Mouse (Mus musculus) midbrain, embryonic 14.5 days (tissue): ENCODE results near the gene Tprkb. TPM values are rescaled to one million over a fixed set of nuclear protein-coding genes. Genes with fewer than 3 reads are reported as not detected.
"Not testable (repeated sequence)": the region's sequence is repeated elsewhere in the genome, so short reads cannot be mapped to it uniquely, and the experiment has no call there.

ENCODE experiments used
- ATAC-seq: fragments of 200-750 bp; cut with Nextera tagmentation; 2 replicates; pipeline ENCODE4 v1.8.0; 2017; ENCODE audit warnings: moderate number of reproducible peaks, moderate library complexity; ENCODE audit not compliant: low FRiP score, low TSS enrichment
- DNase-seq: peaks from one replicate; pipeline ENCODE4 v3.0.0-alpha.2; 2015
- H3K27ac ChIP-seq: fragments of 300-500 bp; sonication (generic); replicated peaks from 2 replicates; pipeline ENCODE4 v1.5.1; 2014; ENCODE audit warnings: mild to moderate bottlenecking, low read depth, low read length, moderate library complexity
- H3K27me3 ChIP-seq: fragments of 300-500 bp; sonication (generic); 2 replicates; pipeline ENCODE4 v1.6.1; 2014; ENCODE audit warnings: low read length, control low read depth, mixed read lengths; ENCODE audit not compliant: control insufficient read depth, insufficient read depth
- H3K36me3 ChIP-seq: fragments of 300-500 bp; sonication (generic); 2 replicates; pipeline ENCODE4 v1.6.1; 2014; ENCODE audit warnings: low read length, control low read depth; ENCODE audit not compliant: control insufficient read depth, insufficient read depth
- H3K4me1 ChIP-seq: fragments of 300-500 bp; sonication (generic); 2 replicates; pipeline ENCODE4 v1.6.1; 2014; ENCODE audit warnings: mild to moderate bottlenecking, antibody characterized with exemption, low read length, control low read depth; ENCODE audit not compliant: control insufficient read depth, insufficient read depth
- H3K4me2 ChIP-seq: fragments of 300-500 bp; sonication (generic); 2 replicates; pipeline ENCODE4 v1.6.1; 2014; ENCODE audit warnings: mild to moderate bottlenecking, low read length, moderate library complexity
- H3K4me3 ChIP-seq: fragments of 300-500 bp; sonication (generic); replicated peaks from 2 replicates; pipeline ENCODE4 v1.5.1; 2014; ENCODE audit warnings: low read depth, low read length
- H3K9ac ChIP-seq: fragments of 300-500 bp; sonication (generic); replicated peaks from 2 replicates; pipeline ENCODE4 v1.6.1; 2014; ENCODE audit warnings: mild to moderate bottlenecking, low read length, moderate library complexity
- H3K9me3 ChIP-seq: fragments of 300-500 bp; sonication (generic); 2 replicates; pipeline ENCODE4 v1.6.1; 2016; ENCODE audit warnings: low read length, control low read depth, mixed read lengths; ENCODE audit not compliant: control insufficient read depth
- WGBS: fragments of 180-500 bp; shearing (Covaris S2); extraction: QIAGEN DNeasy Blood & Tissue Kit; methylation state at CpG from one replicate; pipeline ENCODE4 v1.1.7; 2014; 5-methylcytosine and 5-hydroxymethylcytosine counted together
- polyA plus RNA-seq: library from polyadenylated mRNA; unstranded; fragments of >200 nt; fragmentation: Nextera tagmentation; extraction: Ambion mirVana; gene quantifications from 2 replicates; pipeline ENCODE4 v1.2.1, GENCODE M21; 2014

The Tprkb gene
- polyA plus RNA-seq, 1 experiment from 2014 or later, result 50.7 TPM

- Histone ChIP-seq H3K4me2 (no peak overlapping the region), H3K36me3 (no peaks in the 10 kb centered on the region), H3K9ac (no peak overlapping the region), H3K4me3 (no peak overlapping the region), H3K27me3 (no peaks in the 10 kb centered on the region), H3K27ac (no peak overlapping the region), H3K9me3 (no peaks in the 10 kb centered on the region), H3K4me1 (no peaks in the 10 kb centered on the region)
- no peak for ATAC-seq
- WGBS, result 69% methylated on average over 10 of the region's 10 CpGs
- no peak for DNase-seq
These were observed 63.4 kb downstream of the Tprkb start for GRCm38 (mm10) chr6:85974941-85975617.

- no peak for ATAC-seq
These were observed 64.1 kb downstream of the Tprkb start for GRCm38 (mm10) chr6:85975761-85976160.

GRCm38 (mm10) chr6:85976242-85976641 is 64.6 kb downstream of the Tprkb start:
- 90% methylated on average over 5 of the region's 5 CpGs for WGBS
- no peaks in the 10 kb centered on the region for H3K36me3 ChIP-seq
- DNase-seq (no peak), ATAC-seq (no peak)
- H3K9me3 ChIP-seq, result no peaks in the 10 kb centered on the region
- H3K4me3 ChIP-seq, result no peak overlapping the region
- no peaks in the 10 kb centered on the region for H3K4me1 ChIP-seq
- no peak overlapping the region for H3K27ac ChIP-seq
- H3K4me2 ChIP-seq, result no peak overlapping the region
- no peaks in the 10 kb centered on the region for H3K27me3 ChIP-seq
- H3K9ac ChIP-seq, result no peak overlapping the region

More at GRCm38 (mm10) chr6:85975761-85976160, 64.1 kb downstream of the Tprkb start:
- no peaks in the 10 kb centered on the region for H3K27me3 ChIP-seq
- no peak overlapping the region for H3K4me2 ChIP-seq
- H3K4me3 ChIP-seq, result no peak overlapping the region
- no peaks in the 10 kb centered on the region for H3K36me3 ChIP-seq
- H3K27ac ChIP-seq, result no peak overlapping the region
- no peaks in the 10 kb centered on the region for H3K9me3 ChIP-seq
- no peaks in the 10 kb centered on the region for H3K4me1 ChIP-seq
- H3K9ac ChIP-seq, result no peak overlapping the region
- WGBS, result 93% methylated on average over 1 of the region's 1 CpGs
- no peak for DNase-seq

GRCm38 (mm10) chr6:85978736-85979135 is 67.1 kb downstream of the Tprkb start:
- H3K27ac ChIP-seq, result not testable (repeated sequence)

More at GRCm38 (mm10) chr6:85978736-85979135, 67.1 kb downstream of the Tprkb start:
- WGBS, result 78% methylated on average over 4 of the region's 4 CpGs
- not testable (repeated sequence) for H3K36me3 ChIP-seq, H3K9me3 ChIP-seq, H3K4me1 ChIP-seq, ATAC-seq, H3K9ac ChIP-seq, H3K4me2 ChIP-seq, H3K27me3 ChIP-seq, DNase-seq, H3K4me3 ChIP-seq

Other genes with a start within 250 kb of the Tprkb start
- not detected in 2 replicates for gene Nat8f7, start 198.7 kb upstream of the Tprkb start, polyA plus RNA-seq
- gene Nat8f3, start 146.1 kb upstream of the Tprkb start, polyA plus RNA-seq, result 0.18 and 0.43 TPM in 2 replicates
- gene Nat8f6, start 90.9 kb upstream of the Tprkb start, polyA plus RNA-seq, result not detected in 2 replicates
- gene Nat8f5, start 90.9 kb upstream of the Tprkb start, polyA plus RNA-seq, result 0.30 TPM in 1 of 2 replicates, not detected in the other
- gene Nat8, start 79.8 kb upstream of the Tprkb start, polyA plus RNA-seq, result not detected in 2 replicates
- not detected in 2 replicates for gene Nat8f2, start 42.7 kb upstream of the Tprkb start, polyA plus RNA-seq
- gene Nat8f4, start 7.0 kb upstream of the Tprkb start, polyA plus RNA-seq, result 4.1 and 8.6 TPM in 2 replicates
- gene Nat8f1, start 3.8 kb downstream of the Tprkb start, polyA plus RNA-seq, result 15.5 and 21.7 TPM in 2 replicates
- gene Dusp11, start 49.8 kb downstream of the Tprkb start, polyA plus RNA-seq, result 48.8 and 58.5 TPM in 2 replicates
- not detected in 2 replicates for gene Figla, start 104.3 kb downstream of the Tprkb start, polyA plus RNA-seq
- gene Add2, start 116.8 kb downstream of the Tprkb start, polyA plus RNA-seq, result 117 and 136 TPM in 2 replicates